Mouse (Mus musculus) CH12.LX (cell line): ENCODE data around the gene 2410004B18Rik.

Source experiments
- CTCF ChIP-seq, 2 experiments: IDR thresholded peaks in 1 of 2; conservative IDR thresholded peaks in 1 of 2; 2 replicates each; pipeline ENCODE4 v1.5.1; 2011 to 2012; ENCODE audit warnings: low read depth in 2 of 2, low read length in 2 of 2, improper control_type of control experiment in 1 of 2, inconsistent platforms in 1 of 2, mild to moderate bottlenecking in 1 of 2, moderate library complexity in 1 of 2
- ELF1 ChIP-seq: IDR thresholded peaks from 2 replicates; pipeline ENCODE4 v1.6.1; 2014; ENCODE audit warnings: low read depth, mild to moderate bottlenecking, inconsistent platforms, low read length, improper control_type of control experiment
- EP300 ChIP-seq: IDR thresholded peaks from 2 replicates; pipeline ENCODE4 v1.6.1; 2011; ENCODE audit warnings: low read length, improper control_type of control experiment
- ETS1 ChIP-seq: conservative IDR thresholded peaks from 2 replicates; pipeline ENCODE4 v1.6.1; 2012; ENCODE audit warnings: low read depth, mild to moderate bottlenecking, inconsistent platforms, low read length, improper control_type of control experiment, moderate library complexity
- JUN ChIP-seq: IDR thresholded peaks from 2 replicates; pipeline ENCODE4 v1.6.1; 2011; ENCODE audit warnings: low read depth, mild to moderate bottlenecking, low read length, improper control_type of control experiment, moderate library complexity; ENCODE audit not compliant: insufficient read depth
- JUND ChIP-seq: conservative IDR thresholded peaks from 2 replicates; pipeline ENCODE4 v1.6.1; 2011; ENCODE audit warnings: low read depth, low read length, improper control_type of control experiment
- KAT2A ChIP-seq: IDR thresholded peaks from 2 replicates; pipeline ENCODE4 v1.6.1; 2012; ENCODE audit warnings: low read length, improper control_type of control experiment, inconsistent platforms; ENCODE audit not compliant: insufficient replicate concordance
- MAX ChIP-seq: IDR thresholded peaks from 2 replicates; pipeline ENCODE4 v1.6.1; 2011; ENCODE audit warnings: low read length, improper control_type of control experiment
- MEF2A ChIP-seq: IDR thresholded peaks from 2 replicates; pipeline ENCODE4 v1.6.1; 2014; ENCODE audit warnings: low read depth, mild to moderate bottlenecking, inconsistent platforms, low read length, improper control_type of control experiment, borderline replicate concordance
- POLR2A ChIP-seq: IDR thresholded peaks from 2 replicates; pipeline ENCODE4 v1.6.1; 2011; ENCODE audit warnings: low read depth, mild to moderate bottlenecking, improper control_type of control experiment, low read length
- RAD21 ChIP-seq: IDR thresholded peaks from 2 replicates; pipeline ENCODE4 v1.6.1; 2011; ENCODE audit warnings: low read depth, mild to moderate bottlenecking, low read length, improper control_type of control experiment, moderate library complexity
- RCOR1 ChIP-seq: conservative IDR thresholded peaks from 2 replicates; pipeline ENCODE4 v1.6.1; 2012; ENCODE audit warnings: low read depth, mild to moderate bottlenecking, inconsistent platforms, low read length, improper control_type of control experiment
- USF1 ChIP-seq: IDR thresholded peaks from 2 replicates; pipeline ENCODE4 v1.6.1; 2014; ENCODE audit warnings: low read depth, mild to moderate bottlenecking, inconsistent platforms, low read length, improper control_type of control experiment
- USF2 ChIP-seq: conservative IDR thresholded peaks from 2 replicates; pipeline ENCODE4 v1.6.1; 2011; ENCODE audit warnings: low read depth, low read length, improper control_type of control experiment

DNA sequence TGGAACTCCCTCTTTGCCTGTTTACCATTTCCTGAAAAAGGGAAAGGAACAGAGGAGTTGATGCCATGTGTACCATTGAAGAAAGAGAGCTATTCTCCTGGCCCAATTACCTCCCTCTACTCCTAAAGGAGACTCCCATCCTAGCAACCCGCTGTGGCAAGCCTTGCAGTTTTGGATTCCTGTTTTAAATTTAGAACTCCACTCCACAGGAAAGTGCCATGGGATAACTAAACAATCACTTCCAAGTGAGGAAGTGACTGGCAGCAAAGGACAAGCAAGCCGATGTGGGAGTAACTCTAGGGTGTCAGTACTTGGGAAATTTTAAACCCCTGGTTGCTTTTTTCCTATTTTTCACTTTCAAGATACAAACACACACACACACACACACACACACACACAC is 8.8 kb downstream of the 2410004B18Rik start:
- TF ChIP-seq KAT2A (no peak), EP300 (no peak), USF1 (no peak), MAX (no peak), JUND (no peak), POLR2A (no peak), USF2 (no peak), ELF1 (no peak), CTCF (conservative IDR thresholded peaks at IDR 0.05 in 1 of 2, IDR thresholded peaks at IDR 0.05 in 1 of 2; ENCODE audit: low read depth in 2 of 2, low read length in 2 of 2) (no peak), MEF2A (no peak), ETS1 (no peak), RAD21 (no peak), RCOR1 (no peak), JUN (no peak)
